Mouse (Mus musculus) ovary, postnatal 36 days (tissue): ENCODE results near the gene Chka.

Experiments
- DNase-seq: peaks from one replicate; pipeline ENCODE4 v3.0.0; 2022; ENCODE audit warnings: low spot score, mixed read lengths

The Chka gene

DNA sequence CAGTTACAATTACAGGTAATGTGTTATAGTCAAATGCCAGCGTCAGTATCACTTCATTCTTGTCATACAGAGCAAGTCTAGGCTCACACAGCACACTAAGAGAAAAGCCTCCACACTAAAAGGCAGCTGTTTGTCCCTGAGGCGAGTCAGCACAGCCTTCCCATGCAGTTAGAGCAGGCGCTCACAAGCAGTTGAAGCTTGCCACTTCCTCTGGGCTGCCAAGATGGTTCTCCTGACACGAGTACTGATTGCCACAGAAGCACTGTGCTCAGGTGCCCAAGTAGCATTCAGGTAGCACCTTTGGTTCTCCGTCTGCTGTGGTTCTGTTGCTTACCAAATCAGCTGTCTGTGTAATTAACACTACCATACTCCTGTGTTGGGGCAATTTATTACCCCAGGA is 37.5 kb downstream of the Chka start:
- DNase-seq: no peak

DNA sequence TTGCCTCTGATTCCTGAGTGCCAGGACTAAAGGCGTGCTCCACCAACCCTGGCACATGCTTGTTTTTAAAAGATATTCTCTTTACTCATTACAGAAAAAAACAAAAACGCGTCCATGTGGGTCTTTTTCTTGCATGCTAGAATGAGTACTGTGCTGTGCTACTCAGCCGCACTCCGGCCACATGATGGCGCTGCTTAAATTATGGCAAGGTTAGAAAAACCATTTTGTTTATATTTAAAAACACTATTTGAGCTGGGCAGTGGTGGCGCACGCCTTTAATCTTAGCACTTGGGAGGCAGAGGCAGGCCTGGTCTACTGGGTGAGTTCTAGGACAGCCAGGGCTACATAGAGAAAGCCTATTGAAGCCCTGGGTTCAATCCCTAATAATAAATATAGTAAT is 38.6 kb downstream of the Chka start:
- no peak for DNase-seq

DNA sequence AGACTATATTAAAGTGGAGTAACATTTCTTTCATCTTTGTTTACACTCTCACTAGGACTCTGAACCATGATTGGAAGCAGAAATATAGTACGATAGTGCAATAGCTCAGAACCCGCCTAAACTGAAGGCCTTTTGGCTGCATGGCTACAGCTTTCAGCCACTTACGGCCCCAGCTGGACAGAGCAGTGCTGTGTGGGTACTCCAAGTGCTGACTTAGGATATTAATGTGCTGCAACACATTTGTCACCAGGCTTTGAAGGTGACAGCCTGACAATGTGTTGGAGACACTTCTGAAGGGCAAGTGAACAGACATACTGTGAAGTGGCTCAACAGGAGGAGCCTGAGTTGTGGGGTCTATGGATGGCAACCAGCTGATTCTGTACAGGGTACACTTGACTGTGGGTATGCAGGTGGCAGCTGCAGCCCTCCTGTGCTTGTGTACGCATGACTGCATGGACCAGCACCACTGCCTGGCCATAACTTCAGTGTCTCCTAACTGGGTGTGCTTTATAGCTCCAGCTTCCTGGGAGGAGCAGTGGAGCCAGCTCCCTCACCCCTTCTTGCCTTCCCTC is 42.1 kb downstream of the Chka start:
- no peak for DNase-seq

DNA sequence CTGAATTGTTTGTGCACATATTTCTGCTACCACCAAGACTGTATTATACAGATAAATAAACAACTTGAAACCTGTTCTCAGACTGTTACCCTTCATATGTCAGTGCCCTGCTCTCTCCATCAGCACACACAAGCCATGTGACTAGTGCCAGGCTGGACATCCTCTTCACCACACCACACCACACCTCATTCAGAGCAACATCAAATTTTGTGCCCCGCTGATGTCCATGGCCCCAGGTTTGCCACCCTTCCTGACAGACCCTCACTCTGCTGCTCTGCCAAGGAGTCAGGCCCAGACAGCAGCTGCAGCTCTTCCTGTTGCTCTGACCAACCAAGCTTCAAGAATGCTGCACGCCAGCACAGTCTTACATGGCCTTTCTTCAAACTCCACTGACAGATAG is 42.7 kb downstream of the Chka start:
- no peak for DNase-seq

DNA sequence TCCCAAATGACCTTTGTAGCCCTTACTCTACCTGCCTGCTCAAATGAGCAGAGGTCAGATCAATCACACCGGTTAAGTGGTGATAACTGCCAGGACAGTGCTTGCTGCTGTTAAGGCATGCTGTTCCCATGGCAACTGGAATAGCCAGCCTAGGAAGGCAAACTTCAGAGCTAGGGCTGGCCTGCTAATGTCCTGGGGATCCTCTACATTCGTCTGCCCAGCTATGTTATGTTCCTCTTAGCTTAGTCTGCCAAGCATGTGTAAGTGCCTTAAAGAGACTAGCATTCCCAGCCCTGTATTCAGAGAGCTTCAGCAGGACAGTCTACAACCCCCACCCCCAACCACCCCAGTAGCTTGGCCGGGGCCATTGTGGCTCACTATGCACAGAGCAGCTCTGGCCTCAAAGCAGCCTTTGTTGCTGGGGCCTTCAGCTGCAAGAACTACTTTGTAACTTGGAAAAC is 43.6 kb downstream of the Chka start:
- no peak for DNase-seq

DNA sequence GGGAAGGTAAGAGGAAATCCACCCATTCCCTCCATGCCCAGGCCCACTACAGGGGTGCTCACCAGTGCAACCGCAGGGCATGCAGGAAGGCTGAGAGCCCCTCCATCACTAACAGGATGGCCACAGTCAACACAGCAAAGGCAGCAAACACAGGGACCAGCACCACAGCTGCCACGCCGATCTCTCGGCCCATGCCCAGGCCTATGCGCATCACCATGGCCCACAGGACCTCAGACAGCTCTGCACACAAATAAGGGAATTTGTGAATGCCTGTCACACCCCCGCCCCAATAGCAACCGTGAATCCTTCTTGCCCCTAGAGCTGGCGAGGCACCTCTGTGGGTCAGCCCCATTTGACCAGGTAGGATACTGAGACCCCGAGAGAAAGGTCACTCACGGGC is 44.6 kb downstream of the Chka start:
- DNase-seq: no peak

DNA sequence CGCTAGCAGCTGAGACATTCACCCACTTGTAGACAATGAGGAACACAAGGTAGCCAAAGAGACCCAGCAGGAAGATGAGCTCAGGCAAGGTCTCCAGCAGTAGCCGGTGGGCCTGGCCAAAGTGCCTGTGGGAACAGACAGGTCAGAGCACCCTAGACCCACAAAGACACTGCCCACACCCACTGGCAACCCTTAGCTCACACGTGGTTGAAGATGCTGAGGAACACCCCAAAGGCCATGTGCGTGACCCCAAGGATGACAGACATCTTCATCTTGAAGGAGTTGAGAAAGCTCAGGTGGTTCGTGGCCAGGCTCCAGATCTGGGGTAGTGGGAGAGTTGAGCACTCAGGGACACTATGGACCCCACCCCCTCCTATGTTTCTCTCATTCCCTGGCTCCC is 46.0 kb downstream of the Chka start:
- no peak for DNase-seq

DNA sequence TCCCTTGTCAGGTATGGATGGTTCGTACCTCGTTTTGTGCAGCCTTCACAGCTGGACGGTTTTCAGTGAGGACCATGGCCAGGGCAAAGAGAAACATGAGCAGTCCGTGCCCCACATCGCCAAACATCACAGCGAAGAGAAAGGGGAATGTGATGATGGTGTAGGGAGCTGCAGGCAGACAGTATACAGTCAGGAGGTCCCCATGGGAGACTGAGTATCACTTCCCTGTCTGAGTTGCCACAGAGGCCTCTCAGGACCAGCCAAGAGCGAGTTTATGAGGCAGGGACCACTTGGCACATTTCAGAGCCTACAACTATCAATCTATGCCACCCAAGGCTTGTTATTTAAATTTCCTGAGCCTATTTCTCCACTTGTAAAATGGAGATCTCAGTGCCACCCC is 47.4 kb downstream of the Chka start:
- no peak for DNase-seq

DNA sequence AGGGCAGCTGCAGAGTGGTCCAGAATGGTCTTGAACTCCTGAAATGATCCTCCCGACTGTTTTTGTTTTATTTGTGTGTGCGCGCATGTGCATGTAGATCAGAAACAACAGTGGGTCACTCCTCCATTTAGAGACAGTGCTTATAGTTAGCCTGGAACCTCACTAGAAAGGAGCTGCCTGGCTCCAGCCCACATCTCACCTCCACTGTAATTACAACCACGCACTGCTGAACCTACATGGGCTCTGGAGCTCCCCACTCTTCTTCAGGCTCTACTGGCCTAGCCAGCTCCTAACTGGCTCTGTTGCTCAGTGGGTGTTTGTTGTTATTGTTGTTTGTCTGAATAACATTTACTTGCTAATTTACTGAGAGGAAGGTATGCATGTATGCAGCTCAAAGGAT is 48.0 kb downstream of the Chka start:
- no peak for DNase-seq

DNA sequence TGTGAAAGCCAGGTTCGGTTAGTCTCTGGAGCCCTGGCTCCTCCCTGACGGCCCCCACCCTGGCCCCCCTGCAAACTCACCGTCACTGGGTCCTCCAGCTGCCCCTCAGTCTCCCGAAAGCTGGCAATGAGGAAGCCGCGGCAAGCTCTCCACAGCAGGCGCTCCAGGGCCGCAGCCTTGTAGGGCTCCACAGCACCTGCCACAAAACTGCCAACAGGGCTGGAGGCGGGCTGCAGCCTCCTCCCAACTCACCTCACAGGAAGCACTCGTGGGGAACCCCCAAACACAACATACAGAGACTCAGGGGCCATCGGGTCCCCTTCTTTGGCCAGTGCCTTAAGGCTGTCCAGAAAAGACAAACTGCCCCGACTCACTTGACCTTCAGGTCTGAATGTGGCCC is 51.4 kb downstream of the Chka start:
- no peak for DNase-seq

DNA sequence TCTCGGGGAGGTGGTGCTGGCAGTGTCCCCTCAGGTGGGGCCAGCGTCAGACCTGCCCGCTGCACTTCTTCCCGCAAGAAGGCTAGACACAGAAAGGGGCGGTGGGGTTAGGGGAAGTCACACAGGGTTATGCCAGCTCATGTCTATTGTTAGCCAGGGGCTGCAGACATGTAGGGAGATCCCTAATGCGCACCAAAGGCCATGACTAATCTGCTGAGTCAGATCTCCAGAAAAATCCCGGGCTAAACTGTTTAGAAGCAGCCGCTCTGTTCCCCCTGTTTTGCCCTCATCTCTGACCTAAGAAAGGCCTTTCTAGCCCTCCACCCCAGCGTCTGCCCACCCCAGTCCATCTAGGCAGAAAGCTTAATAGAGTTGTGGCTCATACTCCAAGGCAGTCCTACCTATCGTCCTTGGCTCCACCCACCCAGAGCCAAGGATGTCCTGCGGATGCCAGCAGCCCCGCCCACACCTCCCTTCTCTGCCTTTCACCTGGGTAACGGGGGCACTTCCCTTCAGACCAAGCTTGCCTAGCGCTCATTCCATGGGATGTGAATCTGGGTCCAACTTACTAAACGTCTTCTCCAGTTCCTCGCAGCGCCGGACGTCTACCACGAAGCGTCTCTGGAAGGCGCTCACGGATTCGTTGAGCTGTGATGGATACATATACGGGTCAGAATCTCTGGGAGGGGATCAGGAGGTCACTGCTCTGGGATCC is 52.2 kb downstream of the Chka start:
- DNase-seq: no peak

DNA sequence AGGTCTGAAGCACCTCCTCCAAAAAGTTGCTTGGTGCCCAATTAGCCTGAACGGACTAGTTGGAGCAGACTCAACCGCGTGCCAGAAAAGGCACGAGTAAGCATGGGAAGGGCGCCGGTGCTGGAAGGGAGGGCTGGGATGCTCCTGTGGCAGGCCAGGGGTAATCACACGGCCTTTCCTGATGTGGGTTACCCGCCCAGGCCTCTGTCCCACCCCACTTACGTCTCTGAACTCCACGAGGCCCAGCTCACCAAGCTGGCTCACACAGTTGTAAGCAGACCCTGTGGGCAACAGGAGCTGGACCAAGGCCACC is 52.7 kb downstream of the Chka start:
- DNase-seq: no peak

DNA sequence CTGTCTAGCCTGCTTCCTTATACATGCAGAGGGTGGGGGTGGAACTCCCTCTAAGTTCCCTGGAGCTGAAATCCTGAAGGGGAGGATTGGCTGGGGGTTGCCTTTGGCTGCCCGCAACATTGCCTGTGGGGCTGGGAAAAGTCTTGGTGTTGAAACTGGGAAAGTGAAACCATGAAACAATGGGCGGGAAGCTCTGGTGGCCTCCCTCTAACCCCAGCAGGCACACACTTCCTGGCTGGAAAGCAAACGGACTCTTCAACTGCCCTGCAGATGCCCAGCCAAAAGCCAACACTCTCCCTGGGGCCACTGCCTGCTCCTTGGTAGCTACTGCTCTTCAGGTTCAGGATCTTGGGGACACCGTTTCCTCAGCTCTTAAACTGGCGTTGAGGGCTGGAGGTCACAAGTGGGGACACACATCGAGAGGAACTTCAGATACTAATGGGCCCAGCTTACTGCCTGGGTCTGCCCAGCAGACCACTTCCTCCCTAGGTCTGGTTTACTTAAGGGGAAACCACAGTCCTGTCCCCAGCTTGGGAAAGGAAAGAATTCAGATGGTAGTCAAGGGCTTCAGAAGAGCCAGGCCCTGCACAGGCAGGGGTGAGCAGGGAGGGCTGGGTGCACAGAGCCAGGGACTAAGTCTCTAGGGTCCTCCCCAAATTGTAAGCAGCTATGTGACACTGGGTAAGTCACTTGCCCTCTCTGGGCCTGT is 53.8 kb downstream of the Chka start:
- DNase-seq: peak; percentile 50

DNA sequence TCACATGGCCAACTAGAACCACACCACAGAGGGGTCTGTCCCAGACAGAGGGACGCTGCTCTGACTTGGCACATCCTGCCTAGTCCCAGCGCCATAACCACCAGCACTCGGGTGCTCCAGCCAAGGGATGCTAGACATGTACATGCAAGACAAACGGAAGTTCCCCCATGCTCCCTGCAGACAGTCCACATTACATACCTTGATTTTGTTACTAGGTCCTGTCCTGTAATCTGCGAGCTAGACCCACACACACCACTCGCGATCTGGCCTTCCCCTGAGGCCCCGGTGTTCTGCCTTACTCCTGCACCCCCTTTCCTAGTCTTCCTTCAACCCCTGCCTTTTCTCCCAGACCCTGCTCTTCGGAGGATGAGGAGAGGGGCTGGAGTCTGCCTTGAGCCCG is 54.8 kb downstream of the Chka start:
- DNase-seq: no peak

DNA sequence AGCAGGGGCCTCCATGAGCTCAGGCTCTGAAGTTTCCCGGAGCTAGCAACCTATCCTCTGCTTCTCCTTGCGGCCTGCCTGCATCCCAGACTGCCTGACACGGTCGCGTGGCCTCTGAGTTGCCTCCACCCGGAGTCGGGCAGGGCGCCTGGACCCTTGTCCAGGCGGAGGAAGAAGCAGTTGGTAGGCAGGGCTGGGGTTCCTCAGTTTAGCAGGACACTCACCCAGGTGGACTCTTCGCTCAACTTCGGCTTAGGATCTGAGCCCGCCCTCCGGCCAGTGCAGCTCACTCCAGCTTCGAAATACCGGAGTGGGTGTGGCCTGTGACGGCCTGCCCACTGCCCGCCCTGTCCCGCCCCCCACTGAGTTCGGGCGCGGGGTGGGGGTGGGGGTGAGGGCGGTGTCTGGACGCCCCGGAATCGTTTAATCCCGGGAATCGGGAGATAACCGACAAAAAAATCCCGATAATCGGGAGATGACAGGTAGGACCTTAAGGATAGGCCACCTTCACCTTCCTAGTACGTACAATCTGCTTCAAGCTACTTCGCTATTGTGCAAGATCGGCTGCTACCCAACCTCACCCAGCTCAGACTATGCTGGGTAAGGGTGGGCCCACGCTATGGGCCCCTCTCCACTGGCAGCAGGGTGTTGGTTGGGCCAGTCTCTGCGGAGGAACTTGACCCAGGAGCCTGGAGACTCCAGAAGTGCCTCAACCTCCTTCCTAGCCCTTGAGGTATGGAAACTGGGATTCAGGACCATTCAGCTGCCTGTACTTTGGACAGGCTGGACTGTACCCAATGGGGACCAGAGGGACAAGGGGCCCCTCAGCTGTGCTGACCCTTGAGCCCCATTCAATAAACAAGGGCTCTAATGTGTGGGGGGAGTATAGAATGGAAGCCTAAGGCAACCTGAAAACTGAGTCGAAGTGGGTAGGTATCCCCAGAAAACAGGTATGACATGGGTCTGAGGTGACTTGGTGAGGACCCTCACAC is 55.5 kb downstream of the Chka start, which contains the start of gene Tcirg1:
Gene Tcirg1 (minus strand): TSS at position 339 of the 992 bp plus-strand sequence.
- DNase-seq: peak; percentile 85

DNA sequence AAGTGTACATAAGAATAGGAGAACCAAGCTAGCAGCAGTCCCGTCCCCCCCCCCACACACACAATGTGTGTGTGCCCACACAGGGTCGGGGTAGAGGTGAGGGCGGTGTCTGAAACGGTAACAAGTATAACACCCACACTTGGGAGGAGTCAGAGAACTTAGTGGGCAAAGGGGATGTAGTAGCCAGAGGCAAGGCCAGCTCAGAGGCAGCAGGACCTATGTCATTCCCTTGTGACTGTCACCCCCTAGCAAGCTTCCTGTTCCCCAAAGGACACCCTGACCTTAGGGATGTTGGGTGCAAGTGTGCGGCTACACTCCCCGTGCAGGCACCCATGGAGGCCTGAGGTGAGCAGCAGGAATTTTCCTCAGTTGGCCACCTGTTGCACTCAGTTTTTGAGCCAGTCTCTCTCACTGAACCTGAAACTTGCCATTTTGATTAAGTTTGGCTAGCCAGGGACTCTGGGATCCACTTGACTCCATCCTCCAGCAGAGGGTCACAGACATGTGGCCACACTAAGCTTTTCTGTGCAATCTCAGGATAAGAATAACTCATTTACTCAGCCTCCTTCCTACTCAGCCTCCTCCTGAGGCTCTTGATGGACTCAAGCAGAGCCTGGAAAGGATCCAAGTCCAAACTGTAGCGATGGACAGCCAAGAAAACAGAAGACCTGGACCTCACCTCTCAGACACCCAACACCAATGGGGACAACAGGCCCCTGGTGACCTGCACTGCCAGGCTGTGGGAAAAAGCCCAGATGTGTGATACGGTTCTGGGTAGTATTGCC is 56.5 kb downstream of the Chka start:
- no peak for DNase-seq

DNA sequence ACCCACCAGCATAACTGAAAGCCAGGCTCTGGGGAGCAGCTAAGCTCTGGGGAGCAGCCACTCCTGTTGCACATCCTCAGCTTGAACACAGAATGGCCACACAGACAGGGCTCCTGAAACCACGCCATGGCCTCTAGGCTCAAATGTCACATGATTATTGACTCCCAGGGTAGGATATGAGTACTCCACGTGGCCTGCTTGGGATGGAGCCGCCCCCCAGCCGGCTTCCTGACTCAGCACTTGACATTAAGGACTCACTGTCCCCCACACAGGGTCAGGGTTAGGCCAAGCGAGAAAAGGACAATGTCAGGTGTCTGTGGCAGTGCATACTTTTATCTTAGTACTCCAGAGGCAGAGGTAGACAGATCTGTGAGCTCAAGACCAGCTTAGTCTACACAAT is 58.6 kb downstream of the Chka start:
- no peak for DNase-seq

DNA sequence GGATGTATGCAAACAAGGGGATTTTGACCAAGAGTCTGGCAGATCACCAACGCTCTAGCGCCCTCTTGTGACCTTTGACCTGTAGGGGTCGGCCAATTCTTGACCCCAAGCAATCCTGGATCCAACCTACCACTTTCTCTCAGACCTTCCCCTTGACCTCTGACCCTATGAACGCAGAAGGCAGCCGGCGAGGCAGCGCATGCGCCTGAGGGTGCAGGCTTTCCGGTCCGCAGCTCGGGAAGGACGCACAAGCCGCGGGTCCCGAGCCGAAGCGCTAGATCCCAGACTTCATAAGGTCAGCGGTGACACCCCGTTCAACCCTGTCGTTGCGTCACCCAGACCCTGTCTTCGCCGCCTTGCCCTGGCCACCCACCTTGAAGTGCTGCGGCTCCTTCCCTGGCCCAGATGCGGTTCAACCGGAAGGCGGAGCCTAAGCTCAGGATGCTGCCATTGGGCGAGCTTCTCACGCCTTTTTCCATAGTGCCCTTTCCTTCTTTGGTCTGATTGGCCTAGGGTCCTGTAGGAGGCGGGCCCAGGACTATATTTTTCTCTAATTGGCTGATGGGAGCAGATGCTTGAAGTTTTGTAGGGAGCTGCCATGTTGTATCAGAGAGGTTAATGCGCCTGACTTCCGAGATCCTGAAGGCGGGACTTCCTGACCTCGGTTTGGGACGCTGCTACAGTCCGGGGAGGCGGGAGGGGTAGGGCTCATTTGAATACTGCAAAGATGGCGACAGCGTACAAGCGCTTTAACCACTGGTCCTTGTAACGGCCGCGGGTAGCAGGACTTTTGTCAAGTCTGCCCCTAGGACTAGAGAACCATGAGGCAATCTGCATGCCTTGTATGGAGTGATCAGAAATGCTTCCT is 61.0 kb downstream of the Chka start, which contains the start of gene Ndufs8:
Gene Ndufs8 (minus strand): TSS at position 438 of the 868 bp plus-strand sequence.
- DNase-seq: peak; percentile 85

DNA sequence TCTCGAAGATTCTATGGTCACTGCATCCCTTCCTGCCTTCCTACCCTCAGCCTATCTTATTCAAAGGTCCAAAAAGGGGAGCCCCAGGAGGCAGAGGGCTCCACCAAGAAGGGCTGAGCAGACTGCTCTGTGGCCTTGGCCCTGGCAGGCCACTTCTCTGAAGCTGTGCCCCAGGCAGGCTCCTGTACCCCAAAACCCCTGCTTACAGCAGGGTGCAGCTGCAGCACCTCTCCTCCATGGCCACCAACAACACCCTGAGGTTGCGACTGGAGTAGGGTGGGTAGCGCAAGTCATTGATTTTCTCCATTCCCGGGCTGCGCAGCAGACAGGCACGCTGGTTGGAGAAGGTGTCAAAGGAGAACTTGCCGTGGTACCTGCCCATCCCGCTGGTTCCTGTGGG is 62.1 kb downstream of the Chka start:
- DNase-seq: no peak

DNA sequence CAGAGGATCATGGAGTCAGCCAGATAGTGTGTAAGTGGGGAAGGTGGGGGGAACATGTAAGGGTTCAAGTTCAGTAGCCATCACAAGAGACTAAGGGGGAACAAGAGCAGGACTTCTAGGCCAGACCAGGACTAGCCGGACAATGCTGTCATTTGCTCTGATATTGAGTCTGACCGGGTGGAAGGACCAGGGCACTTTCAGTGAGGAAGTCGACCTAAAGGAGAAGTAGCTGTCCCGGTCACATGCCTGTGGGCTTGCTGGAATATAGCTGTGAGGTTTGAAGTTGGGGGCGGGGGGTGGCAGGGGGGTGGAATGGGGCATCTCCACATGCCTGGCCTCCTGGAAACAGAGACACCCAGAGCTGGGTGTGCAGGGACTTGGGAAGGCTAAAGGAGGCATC is 63.0 kb downstream of the Chka start:
- DNase-seq: no peak
